Mouse (Mus musculus) lung, postnatal 25 days (tissue): ENCODE data around the gene Ryr2.

Experiments
- DNase-seq: peaks from one replicate; pipeline ENCODE4 v3.0.0; 2022; ENCODE audit warnings: low spot score

Gene Ryr2

DNA sequence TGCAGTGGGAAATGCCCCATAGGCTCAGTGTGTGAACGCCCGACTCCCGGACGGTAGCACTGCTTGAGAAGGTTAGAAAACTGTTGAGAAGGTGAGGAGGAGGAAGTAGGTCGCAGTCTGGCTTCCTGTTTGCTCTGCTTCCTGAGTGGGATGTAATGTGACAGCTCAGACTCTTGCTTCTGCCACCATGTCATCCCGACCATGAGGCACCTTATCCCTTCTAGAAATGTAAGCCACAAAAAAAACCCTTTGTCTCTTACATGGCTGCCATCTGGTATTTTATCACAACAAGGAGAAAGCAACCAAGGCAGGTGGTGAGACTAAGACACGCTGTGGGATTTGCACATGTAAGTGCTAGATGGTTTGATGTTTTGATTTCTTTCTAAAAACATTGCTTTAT is 12.2 kb downstream of the Ryr2 start:
- no peak for DNase-seq

DNA sequence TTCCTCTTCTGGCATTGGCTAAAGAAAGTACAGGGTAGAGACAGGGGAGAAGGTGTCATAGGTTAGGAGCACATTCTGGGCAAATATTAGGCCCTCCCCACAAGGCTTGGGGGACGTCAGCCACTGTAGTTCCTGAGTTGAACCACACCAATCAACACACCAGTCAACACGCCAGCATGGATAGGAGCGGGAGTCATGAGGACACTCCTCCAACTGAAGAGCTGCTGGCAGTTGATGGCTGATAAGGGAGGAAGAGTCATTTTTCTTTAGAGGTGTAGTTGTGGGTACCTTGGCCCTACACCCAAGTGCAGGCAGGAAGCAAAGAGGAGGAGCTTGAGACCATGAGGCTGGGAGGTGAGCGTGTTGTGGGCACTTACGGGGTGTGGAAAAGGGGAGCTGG is 13.6 kb downstream of the Ryr2 start:
- DNase-seq: no peak

DNA sequence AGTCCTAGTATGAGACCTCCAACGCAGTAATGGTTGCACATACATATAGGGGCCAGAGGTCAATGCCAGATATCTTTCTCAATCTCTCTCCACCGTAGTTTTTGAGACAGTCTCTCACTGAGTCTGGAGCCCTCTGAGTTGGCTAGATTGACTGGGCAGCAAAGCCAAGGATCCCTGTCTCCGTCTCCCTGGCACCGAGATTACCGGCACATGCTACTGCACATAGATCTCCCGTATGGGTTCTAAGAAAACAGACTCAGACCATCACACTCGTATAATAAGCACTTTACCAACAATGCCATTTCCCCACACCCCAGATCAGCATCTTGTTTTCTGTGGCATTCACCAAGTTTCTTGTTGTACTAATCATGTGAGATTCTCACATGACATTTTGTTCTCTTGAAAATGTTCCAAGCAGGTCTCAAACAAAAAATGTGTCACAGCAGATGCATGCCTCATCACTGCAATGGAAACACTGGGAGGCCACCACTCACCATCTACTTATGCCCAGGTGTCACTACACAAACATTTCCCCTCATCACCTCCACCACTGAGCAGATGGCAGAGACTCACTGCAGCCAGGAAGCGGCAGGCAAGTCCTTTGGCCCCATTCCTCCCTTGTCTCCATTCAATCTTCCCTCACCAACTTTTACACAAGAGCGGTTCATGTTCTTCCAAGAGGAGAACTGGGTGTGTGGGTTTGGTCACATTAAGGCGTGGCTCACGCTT is 14.2 kb downstream of the Ryr2 start:
- DNase-seq: no peak

DNA sequence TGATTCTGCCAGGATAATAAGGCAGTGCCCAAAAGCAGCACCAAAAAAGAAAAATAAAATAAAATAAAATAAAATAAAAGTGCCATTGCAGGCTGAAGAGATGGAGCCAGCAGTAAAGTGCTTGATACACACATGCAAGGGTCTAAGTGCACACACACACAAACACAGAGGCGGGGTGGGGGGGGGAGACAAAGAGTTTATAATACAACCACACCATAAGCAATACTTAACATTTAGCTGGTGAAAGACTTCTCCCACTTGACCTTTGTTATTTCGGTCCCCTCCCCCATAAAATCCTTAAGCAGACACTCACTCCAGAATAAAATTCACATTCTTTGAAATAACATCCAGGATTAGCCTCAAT is 22.7 kb downstream of the Ryr2 start:
- no peak for DNase-seq

DNA sequence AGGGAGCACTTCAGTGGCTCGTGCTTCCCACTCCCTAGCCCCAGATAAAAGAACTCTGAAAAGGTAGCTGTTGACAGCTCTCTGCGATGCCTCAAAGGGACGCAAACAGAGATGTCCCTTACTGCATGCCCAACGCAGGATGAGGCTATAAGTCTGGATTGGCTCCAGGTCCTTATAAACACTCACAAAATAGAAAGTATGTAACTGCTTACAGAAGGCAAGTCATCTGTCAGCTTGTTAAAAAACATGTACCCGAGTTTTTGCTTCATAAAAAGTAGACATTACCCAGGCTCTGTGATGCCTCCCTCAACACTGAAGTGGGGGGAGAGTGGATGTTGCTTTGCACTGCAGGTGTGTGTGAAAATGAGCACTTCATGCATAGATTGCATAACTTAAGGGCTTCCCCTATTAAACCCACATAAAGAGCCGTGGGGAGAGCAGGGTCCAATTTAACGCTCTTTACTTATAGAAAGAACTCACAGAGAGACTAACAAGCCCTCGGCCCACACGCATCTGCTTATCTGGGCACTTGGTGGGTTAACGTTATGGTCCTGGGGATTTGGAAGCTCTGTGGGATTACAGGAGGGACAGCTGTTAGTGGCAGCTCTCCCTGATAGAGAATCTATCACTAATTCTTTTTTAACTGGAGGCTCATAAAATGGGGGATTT is 23.2 kb downstream of the Ryr2 start:
- no peak for DNase-seq

DNA sequence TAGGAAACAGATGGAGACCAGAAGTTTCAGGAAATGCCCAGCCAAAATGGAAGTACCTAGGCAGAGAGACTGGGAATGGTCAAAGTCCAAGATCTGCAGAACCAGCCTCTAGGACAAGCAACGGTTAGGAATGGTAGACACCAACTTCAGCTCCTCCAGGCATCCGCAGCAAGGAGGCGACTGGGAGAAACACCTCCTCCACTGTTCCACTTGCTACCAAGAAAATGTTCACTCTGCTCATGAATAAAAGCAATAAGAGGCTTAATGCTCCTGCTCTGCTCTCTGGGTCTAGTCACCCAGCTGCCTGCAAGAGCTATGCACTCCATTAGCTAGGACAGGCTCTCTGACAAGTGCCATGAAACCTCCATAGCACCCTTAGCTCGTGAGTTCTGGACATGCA is 26.2 kb downstream of the Ryr2 start:
- DNase-seq: no peak

DNA sequence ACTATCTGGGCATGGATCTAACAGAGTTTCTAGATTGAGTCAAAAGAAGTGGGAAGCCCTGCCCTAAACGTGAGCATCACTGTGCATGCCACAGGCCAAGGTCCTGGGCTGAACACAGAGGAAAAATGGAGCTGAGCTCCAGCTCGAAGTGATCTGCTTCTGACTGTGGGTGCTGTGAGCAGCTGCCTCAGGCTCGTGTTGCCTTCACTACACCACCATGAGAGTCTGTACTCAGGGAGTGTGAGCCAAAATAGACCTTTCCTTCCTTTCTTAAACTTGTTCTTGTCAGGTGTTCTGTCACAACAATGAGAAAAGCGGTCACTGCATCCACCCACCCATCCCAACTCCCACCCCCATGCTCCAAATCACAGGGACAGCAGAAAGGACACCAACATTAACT is 27.2 kb downstream of the Ryr2 start:
- no peak for DNase-seq

DNA sequence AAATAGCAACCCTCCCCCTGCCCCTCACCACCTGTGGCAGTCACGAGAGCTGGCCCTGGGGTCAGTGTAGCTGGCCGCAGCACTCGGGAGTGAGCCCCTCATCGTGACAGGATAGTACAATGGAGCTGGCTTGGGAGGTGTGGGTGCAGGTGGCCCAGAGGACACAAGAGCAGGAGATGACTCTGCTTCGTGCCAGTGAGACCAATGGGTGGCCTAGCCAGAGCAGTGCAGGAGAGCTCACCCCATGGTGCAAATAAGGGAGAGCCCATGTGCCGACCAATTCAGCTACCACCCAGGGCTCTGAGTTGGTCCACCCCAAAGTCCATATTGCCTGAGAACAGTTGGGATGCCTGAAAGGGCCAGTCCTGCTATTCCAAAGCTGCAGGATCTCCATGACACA is 31.8 kb downstream of the Ryr2 start:
- DNase-seq: no peak

DNA sequence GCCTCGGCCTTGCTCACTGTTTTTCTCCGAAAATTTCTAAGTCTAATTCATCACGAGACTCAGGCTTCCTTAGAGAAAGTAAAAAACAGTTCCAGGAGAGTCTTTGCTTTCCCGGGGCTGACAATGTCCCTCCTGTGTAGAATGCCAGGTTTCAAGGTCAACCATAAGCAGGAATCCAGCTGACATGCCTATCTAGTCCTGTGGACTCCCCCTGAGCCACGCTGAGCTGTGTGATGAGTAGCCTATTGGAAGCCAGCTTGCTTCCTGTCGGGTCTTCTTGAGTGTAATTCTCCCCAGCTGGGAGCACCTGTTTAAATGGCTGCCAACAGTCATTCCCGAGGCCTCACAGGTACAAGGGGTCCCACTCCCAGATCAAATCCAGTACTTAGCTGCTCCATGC is 34.2 kb downstream of the Ryr2 start:
- DNase-seq: no peak

DNA sequence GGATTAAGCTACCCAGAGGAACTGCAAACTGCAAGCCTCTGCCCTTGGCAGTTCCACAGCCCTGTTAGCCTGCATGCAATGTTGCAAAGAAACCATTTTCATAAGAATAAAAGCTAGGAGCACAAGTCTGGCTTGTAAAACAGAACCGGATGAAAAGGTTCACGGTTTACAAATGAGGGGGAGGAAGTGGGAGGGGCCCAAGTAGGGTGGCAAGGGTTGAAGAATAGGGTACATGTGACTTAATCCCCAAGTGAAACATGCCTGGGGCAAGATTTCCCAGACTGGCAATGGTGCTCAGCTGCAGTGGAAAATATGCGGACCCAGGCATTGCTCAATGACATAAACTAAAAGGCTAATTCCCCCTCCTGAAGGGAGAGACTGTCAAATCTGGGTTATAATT is 34.6 kb downstream of the Ryr2 start:
- DNase-seq: peak; percentile 2

DNA sequence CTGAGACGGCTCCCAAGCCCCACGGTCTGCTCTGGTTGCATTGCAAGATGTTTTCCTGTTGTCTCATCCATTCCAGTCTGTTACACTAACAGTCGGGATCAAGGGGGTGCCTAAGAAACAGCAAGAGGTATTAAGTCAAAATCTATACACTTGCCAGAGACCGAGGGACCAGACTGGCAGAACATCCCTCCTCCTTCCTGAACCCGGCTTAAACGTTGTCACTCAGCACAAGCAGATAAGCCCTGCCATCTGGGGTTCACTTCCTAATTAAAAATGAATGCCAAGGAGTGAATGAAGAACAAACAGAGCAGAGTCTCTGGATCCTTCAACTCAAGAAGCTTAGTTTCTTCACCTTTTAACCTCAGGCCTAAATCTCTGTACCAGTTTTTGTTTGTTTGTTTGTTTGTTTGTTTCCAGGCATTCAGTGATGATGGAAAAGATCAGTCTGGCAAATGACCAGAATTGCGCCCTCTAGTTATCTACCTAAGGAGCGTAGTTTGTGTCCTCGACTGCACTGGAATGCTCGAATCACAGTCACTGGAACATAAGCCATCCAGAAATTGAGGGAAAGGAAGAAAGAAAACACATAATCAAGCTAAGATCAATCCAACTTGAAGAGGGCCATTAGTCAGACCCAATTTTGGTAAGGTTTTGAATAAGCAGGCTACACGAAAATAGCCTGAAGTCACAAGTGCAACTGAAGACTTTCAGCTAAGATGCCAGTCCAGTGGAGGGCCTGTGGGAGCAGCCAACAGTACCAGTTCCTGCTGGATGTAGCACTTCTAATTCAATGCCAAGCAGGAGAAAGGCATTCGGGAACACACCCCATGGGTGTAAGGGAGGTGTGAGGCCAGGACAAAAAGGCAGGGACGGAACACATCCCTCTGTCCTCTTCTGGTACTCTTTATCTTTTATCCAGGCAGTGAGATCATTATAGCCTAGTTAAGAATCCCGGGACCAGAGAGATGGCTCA is 36.3 kb downstream of the Ryr2 start:
- DNase-seq: no peak

DNA sequence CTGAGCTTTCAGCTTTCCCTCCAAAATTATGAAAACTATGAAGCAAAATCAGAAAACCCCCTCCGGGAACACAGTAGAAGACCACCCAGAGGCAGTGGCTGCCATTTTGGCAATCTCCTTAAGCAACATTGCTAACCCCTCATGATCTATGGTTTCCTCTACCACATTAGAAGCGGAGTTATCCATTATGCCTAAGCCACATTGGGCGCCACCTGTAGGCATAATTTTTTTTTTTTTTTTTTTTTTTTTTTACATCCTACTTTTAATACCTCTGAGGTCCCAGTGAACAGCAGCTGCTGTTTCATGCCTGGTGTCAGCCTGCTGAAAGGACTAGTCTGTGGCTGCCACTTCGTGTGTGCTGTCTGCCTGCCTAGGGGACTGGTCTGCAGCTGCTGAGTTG is 42.2 kb downstream of the Ryr2 start:
- DNase-seq: no peak

DNA sequence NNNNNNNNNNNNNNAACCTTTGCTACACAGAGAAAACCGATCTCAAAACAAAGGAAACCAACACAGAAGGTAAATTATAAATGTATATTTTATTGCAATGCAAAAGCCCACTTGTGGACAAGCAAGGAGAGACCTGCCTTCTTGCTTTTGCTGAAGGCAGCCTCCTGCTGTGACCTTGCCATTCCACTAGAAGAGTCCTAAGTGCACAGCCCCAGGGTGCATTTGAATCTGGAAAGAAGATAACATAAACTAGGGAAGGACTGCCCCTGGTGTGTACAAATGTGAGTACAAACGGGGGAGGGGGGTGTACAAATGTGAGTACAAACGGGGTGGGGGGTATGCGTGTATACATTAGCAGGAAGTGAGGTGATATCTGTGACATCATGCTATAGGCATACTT is 43.2 kb downstream of the Ryr2 start:
- DNase-seq: no peak

DNA sequence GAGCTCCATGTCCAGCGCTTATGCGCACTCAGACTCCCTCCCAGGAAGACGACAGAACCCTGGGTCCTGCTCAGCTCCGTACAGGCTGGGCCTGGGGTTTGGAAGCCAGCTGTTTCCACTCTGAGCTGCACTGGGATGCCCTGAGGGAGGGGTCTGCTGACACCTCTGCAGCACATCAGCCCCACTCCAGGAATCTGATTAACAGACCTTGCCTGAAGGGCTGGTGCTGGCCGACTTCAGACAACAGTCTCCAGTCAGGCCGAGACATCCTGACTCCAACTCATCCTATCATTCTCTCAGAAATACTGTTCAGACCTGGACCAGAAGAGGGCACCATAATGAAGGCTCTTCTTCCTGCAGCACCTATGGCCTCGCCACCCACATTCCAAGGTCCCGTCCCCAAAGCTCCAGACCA is 49.4 kb downstream of the Ryr2 start:
- no peak for DNase-seq

DNA sequence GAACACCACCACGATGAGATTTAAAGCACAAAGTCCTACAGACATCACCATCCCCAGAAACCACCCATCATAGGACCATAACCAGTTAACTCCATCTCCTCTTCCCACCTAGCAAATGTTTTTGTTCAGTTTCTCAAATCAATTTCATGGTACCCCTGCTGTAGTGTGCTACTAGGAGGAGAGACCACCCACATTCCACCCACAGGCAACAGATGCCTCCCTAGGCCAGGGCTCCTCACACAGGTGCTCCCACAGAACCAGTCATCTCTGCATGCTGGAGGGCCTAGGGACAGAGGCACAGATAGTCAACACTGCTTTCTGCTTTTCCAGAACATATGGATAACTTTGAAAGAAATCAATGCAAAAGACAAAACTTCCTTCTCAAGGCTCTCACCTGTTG is 50.8 kb downstream of the Ryr2 start:
- no peak for DNase-seq

DNA sequence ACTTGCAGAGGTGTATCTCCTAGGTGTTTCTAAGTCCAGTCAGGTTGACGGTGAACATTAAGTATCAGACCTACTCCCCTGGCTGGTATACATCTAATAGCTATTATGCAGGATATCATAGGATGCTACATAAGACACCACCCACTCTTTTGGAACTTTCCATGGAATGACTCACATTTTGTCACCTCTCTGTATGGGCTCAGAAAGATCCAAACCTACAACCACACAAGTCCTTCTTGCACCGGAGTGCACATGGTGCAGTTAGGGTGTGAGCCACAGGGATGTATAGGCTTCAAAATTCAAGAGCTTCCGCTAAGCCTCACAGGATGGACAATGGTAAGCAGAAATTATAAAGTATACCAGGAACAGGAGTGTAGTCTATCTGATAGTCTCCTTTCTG is 52.8 kb downstream of the Ryr2 start:
- no peak for DNase-seq

DNA sequence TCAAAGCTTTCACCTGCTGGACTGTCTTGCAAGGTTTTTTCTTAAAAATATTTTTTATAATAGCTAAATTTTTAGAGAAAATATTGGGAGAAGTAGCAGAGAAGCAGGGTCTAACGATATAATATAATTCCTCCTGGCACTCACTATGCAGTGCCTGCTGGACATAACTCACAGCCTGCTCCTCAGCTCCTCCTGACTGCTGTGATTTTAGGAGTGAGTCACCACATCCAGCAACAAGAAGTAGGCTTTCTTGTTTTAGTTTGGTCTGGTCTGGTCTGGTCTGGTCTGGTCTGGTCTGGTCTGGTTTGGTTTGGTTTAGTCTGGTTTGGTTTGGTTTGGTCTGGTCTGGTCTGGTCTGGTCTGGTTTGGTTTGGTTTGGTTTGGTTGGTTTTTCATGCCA is 55.9 kb downstream of the Ryr2 start:
- no peak for DNase-seq

DNA sequence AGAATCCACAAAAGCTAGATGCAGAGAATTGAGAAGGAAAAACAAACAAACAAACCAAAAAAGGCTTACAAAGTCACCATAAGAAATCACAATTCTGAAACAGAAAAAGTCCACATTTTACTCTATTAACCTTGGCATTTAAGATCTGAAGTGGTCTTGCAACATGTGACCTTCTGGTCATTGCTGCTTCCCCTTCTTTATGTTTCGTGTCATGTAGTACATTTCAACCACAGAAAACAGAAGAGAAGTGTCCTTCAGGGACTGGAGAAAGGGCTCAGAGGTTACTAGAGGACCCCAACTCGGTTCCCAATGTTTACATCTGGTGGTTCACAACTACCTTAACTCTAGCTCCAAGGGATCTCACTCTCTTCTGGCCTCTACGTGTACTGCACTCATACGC is 59.7 kb downstream of the Ryr2 start:
- no peak for DNase-seq

DNA sequence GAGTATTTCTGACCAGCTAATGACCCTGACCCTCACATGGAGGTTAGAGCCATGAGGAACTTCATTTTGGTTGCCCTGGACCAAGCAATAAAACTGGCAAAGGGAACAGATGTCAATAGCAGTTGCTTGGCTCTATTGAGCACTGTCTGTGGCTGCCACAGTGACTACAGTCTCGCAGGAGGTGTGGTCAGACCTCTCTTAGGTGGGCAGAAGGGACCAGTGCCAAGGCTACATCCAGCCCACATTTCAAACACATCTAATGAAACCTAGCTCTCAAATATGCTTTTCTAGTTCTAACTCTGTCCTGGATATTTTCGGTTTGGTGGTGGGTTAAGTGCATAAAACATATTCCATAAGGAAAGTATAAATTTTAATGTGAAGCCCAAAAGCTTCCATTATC is 62.0 kb downstream of the Ryr2 start:
- DNase-seq: no peak

DNA sequence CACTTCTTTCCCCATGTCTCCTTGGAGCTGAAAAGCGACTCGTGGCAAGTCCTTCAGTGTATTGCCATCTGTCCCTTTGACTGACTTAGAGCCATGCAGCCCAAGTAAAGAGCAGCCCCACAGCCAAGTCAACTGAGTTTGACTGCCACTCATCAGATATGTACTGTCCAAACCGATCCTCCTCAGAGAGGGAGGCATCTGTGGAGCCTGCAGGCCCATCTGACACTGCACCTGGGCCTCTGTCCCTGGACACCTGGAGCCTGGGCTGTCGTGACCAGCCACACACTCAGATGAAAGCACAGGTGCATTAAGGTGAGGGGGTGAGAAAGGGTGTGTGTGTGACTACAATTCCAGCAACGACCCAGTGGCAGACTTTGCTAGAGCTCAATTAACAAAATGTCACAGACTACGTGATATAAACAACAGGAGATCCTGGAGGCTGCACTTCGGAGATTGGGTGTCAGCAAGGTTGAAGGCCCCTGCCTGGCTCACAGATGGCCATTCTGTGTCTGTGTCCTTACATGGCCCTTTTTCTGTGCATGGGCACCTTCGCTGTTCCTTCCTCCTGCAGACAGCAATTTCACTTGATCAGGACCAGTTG is 63.8 kb downstream of the Ryr2 start:
- DNase-seq: no peak

DNA sequence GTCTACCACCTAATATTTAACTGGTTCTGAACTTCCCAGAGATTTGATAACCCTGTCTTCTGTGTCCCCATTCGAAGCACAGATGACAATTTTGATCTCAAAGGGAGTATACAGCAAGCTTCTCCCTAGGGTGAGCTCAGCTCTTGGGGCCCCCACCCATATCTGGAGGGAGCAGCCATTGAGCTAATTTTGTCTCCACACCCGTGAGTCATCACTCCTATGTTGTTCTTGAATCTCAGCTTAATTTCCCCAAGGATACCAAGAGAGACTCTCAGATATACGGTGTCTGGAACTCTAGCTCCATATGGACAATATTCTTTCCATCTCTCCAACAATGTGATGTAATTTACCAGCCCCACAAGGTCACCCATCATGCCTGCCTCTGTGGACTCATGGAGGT is 66.8 kb downstream of the Ryr2 start:
- DNase-seq: no peak

DNA sequence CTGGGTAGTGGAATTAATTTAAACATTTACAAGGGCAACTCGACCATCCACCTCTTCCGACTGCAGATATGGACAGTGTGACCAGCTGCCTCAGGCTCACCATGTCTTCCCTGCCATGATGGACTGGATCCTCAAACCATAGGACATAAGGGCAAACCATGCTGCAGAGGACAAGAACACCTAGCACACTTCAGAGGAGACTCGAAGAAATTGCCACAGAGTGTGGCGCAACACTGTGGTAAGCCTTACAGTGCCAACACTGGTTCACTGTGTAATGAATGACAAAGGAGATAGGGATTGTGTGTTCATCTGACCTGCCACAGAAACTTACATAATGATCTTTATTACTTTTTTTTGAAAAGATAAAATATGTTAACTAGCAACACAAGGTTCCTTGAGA is 68.1 kb downstream of the Ryr2 start:
- DNase-seq: no peak

DNA sequence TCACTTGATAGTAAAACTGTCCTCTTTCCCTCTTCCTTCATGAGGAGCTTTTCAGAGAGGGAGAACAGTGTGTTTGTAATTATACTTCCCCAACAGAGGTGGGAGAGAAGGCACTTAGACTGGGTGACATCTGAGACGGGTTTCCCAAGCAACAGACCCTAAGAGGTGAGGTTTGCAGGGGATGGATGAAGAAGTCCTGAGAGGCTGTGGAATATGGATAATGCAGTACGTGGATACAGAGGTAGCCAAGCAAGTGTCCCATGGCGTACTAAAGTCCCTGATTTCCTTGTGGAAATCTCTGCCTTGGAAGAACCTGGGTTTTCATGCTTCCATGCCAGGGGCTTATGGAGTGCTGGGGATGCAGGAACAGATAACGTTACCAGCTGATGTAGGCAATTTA is 69.5 kb downstream of the Ryr2 start:
- DNase-seq: no peak
